Mouse (Mus musculus) Patski (cell line): ENCODE results near the gene Leap2. TPM values are rescaled to one million over a fixed set of nuclear protein-coding genes. Genes with fewer than 3 reads are reported as not detected.

Experiments used
- ATAC-seq: fragments of 100-300 bp; one replicate; pipeline ENCODE4 v1.8.0; 2021
- CTCF ChIA-PET: fragments of 350-600 bp; sonication (Branson Sonifier 250); formaldehyde crosslinking; loops from one replicate; lab custom pipeline; 2022; ENCODE audit warnings: inconsistent platforms; lab: Charles Lee
- POLR2A ChIA-PET: fragments of 350-600 bp; sonication (Branson Sonifier 250); formaldehyde crosslinking; loops from one replicate; lab custom pipeline; 2022; ENCODE audit warnings: antibody characterized with exemption, inconsistent platforms; lab: Charles Lee
- DNase-seq: peaks from one replicate; pipeline ENCODE4 v3.0.0-alpha.2; 2011; ENCODE audit warnings: low read depth, low spot score
- H3K27me3 ChIP-seq: fragments of 371-371 bp; one replicate; pipeline ENCODE4 v1.5.1; 2021
- CTCF ChIP-seq: fragments of 100-300 bp; IDR thresholded peaks from one replicate; pipeline ENCODE4 v1.5.1; 2021
- in situ Hi-C: fragments of 300-500 bp; cut with MboI; formaldehyde crosslinking; loops from 3 replicates; pipeline ENCODE4 v1.11.1; 2018; ENCODE audit warnings: low pct_unique_long_range_greater_than_20kb, mixed read lengths
- polyA plus RNA-seq: library from polyadenylated mRNA; unstranded; gene quantifications from one replicate; pipeline ENCODE4 v1.2.3, GENCODE M21; 2021

The Leap2 gene
- polyA plus RNA-seq, 1 experiment from 2014 or later: 0.12 TPM

DNA sequence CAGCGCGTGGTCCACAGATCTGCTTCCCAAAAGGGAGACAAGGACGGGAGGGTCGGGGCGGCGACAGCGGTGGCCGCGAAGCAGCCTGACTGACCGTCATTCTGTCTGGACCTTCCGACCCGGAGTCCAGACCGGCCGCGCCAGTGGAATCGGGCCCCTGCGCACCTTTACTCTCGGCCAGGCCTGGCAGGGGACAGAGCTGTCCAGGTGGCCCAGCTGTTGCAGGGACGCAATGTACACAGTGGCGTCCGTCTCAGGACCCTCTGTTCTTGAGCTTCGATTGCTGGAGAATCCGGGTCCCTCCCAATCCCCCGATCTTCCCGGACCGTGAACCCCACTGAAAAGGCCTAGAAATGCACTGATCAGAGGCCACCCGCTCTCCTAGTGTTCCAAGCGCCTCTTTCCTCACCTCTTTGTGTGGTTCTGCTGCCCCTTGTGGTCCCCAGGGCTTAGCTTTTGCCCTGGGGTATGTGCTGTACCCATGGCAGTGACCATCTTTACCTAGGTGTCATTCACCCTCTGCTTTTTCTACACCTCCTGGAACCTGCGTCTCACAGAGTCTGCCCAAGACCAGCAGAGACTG, 34.5 kb upstream of the Leap2 start:
- H3K27me3 ChIP-seq: no peaks in the 10 kb centered on the region
- no peak for ATAC-seq
- no peak for DNase-seq
- TF ChIP-seq CTCF: no peak
- ChIA-PET CTCF (interaction anchor here (1.2 to 2.0 kb wide), 2 partner anchors 9 to 16 kb away, joined by 5 read pairs; no protein-coding TSS in a partner anchor), POLR2A (no interaction called here)
- in situ Hi-C loops: loop anchor here (25.0 kb wide), 1 partner anchor 430 kb away; the partner anchor contains the start of gene Slc22a5

DNA sequence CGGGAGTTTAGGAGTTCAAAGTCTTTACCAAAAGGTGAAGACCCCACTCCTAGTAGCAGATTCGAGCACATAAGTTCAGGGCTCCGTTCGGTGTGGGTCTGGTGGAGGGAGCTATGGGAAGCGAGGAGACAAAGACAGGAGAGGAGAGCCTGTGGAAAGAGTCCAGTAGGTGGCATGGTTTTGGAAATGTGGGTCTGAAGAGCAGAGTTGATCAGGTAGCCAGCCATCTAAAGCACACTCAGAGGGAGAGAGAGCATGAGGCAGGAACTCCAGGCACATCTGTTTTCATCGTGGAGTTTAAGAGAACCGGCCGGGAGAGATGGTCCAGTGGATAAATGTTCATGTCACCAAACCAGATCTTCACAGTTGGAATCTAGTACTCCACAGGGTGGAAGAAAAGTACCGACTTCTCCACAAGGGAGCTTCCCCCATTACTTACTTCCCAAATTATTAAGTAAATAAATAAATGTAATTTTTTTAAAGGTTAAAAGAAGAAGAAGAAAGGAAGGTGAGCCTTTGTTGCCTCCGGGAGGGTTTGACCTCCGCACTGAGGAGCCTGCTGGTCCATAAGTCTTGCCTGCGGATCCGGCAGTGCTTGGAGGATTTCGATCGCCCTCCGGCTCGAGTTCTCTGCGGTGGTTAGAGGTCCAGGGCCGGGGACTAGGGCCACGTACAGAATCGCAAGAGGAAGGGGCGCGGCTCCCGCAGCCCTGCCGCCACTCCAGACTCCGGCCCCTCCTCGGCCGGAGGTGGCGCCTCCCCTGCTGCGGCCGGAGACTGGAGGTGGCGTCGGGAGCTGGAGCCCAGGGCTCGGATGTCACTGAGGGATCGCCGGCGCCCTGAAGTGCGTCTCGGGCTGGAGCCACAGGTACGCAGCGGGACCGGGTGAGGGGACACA, 33.8 kb upstream of the Leap2 start, which contains the start of the genes Gm10447 and Shroom1:
TSS of gene Gm10447 (minus strand) at position 637 of the 898 bp plus-strand sequence.
TSS of gene Shroom1 (plus strand) at position 732 of the 898 bp plus-strand sequence.
- no peak for ATAC-seq
- ChIA-PET POLR2A (no interaction called here), CTCF (interaction anchor here (1.2 to 2.0 kb wide), 2 partner anchors 10 to 15 kb away, joined by 5 read pairs; no protein-coding TSS in a partner anchor)
- no peak for DNase-seq
- in situ Hi-C loops: loop anchor here (25.0 kb wide), 1 partner anchor 431 kb away; the partner anchor contains the start of gene Slc22a5
- no peaks in the 10 kb centered on the region for H3K27me3 ChIP-seq
- TF ChIP-seq CTCF: no peak

DNA sequence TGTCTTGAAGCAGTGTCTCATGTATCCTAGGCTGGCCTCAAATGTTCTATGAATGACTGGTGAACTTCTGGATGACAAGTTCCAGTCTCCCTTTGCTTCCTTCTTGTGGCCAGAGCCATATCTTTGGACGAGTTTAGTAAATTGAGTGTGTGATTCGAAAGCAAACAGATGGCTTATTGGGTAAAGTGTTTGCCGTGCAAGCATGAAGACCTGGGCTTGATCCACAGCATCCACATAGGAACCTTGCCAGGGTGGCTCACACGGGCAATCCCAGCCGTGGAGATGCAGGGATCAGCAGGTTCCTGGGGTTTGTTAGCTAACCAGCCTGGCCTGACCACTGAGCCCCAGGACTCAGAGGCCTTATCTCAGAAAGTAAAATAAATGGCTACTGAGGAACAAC, 30.1 kb upstream of the Leap2 start:
- POLR2A ChIA-PET: no interaction called here
- ATAC-seq: no peak
- H3K27me3 ChIP-seq: no peaks in the 10 kb centered on the region
- no peak for DNase-seq
- TF ChIP-seq CTCF: no peak
- in situ Hi-C loops: loop anchor here (25.0 kb wide), 1 partner anchor 434 kb away; the partner anchor contains the start of gene Slc22a5
- CTCF ChIA-PET: interaction anchor here (1.3 kb wide), 1 partner anchor 21 kb away, joined by 3 read pairs; no protein-coding TSS in a partner anchor

DNA sequence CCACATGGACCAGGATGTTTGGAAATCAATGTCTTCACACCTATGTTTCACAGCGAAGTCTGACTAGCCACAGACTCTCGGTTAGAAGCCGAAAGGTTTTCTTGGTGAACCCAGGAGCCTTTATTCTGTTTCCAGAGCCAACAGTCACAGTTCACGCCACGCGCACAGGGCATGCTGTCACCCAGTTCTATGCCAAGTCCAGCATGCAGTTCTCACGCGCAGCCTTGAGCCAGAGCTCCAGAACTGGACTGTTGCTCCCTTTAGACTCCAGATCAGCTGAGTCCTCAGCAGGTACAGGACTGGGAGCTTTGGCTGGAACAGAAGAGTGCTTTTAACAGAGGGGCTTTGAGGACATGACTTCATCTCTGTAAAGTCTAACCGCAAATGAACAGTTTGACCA, 29.4 kb upstream of the Leap2 start:
- ChIA-PET POLR2A (no interaction called here), CTCF (no interaction called here)
- no peak for TF ChIP-seq CTCF
- in situ Hi-C loops: loop anchor here (25.0 kb wide), 1 partner anchor 435 kb away; the partner anchor contains the start of gene Slc22a5
- no peak for ATAC-seq
- DNase-seq: no peak
- H3K27me3 ChIP-seq: no peaks in the 10 kb centered on the region

DNA sequence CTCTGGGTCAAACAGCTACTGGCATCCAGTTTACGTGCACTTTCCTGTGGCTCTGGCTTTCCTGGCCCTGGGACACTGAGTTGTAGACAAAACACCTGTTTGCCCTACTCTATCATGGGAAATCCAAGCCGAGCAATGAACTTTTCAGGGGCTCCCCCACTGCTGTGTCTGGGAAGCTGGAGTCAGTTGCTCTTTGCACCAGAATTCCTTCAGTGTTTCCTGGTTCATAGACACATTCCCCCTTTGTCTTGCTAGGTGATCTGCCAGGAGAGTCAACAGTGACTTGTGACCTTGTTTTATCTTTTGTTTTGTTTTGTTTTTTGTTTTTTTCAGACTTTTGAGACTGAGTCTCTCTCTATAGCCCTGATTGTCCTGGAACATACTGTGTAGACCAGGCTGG, 28.4 kb upstream of the Leap2 start:
- no peaks in the 10 kb centered on the region for H3K27me3 ChIP-seq
- ATAC-seq: no peak
- DNase-seq: no peak
- ChIA-PET POLR2A (no interaction called here), CTCF (no interaction called here)
- in situ Hi-C loops: loop anchor here (25.0 kb wide), 1 partner anchor 436 kb away; the partner anchor contains the start of gene Slc22a5
- TF ChIP-seq CTCF: no peak

DNA sequence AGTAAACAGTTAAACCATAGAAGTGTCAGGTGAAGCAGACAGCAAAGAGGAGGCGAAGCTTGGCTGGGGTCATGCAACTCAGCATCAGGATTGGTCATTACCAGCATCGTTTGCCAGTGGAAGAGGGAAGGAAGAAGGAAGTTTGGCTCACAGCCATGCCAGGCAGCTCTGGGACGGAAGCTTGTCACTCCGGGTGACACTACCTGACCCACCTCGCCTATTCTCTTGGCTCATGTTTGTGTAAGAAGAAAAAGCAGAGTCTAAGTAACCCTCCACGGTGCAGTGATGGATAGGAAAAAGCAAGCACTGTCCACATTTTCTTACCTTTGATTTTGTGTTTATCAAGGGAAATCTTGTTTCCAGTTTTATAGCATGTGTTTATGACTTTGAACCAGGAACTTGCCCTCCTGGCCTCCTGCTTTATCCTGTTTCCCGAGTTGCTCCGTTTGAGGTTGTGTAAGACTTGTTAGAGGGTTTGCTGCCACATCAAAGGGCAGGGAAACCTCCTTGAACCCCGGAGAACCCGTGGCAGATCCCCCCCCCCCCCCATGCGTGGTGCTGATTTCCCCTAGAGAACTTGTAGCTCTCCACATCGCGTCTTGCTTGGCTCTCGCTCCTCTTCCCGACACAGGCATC, 27.2 kb upstream of the Leap2 start:
- CTCF ChIA-PET: no interaction called here

DNA sequence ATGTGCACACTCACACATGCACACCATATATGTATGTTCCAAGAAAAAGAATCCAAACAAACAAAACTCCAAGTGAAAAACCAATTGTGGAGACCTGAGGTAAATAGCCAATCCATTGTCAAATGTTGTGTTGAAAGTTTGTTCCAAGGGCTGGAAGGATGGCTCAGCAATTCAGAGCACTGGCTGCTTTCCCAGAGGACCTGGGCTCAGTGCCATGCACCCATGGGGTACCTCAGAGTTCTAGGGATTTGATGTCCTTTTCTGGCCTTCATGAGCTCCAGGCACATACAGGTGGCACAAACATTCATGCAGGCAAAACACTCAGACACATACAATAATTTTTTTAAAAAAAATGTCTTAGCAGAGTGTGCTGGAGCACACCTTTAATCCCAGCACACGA, 25.6 kb upstream of the Leap2 start:
- no peak for TF ChIP-seq CTCF
- no peaks in the 10 kb centered on the region for H3K27me3 ChIP-seq
- POLR2A ChIA-PET: no interaction called here
- DNase-seq (no peak), ATAC-seq (no peak)
- CTCF ChIA-PET: no interaction called here
- in situ Hi-C loops: no loop called here

More for the DNA sequence above, 27.2 kb upstream of the Leap2 start:
- ATAC-seq (no peak), DNase-seq (no peak)
- no peaks in the 10 kb centered on the region for H3K27me3 ChIP-seq
- in situ Hi-C loops: loop anchor here (25.0 kb wide), 1 partner anchor 437 kb away; the partner anchor contains the start of gene Slc22a5
- TF ChIP-seq CTCF: no peak
- POLR2A ChIA-PET: no interaction called here

DNA sequence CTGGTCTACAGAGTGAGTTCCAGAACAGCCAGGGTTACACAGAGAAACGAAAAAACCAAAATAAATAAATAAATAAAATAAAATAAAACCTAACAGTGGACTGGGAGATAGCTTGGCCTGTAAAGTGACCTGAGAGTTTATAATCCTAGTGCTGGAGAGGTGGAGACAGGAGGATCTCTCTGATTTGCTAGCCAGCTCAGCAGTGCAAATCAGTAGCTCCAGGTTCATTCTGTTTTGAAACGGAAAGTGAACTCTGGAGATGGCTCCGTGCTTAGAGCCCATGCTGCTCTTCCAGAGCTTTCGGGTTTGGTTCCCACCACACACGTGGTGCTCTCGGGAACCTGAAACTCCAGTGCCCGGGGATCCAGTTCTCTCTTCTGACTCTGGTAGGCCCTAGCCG, 25.0 kb upstream of the Leap2 start:
- DNase-seq: no peak
- CTCF ChIA-PET: interaction anchor here (1.2 kb wide), 1 partner anchor 19 kb away, joined by 3 read pairs; no protein-coding TSS in a partner anchor
- in situ Hi-C loops: no loop called here
- TF ChIP-seq CTCF: no peak
- H3K27me3 ChIP-seq: no peaks in the 10 kb centered on the region
- ATAC-seq: no peak
- POLR2A ChIA-PET: no interaction called here

DNA sequence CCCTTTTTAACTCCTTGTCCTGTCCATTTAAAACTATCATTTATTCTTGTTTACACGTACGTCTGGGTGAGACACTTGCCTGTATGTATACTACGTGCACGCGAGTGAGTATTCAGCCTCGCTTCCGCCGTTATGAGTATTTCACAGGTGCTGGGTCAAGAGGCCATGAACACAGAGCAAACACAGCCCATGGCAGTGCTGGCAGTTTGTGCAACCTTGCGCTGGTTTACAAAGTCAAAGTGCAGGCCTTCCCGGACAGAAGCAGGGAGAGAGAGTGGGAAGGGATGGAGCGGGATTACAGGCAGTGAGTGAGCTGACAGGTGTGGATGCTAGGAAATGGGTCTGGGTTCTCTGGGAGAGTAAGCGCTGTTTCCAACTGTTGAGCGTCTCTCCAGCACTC, 23.2 kb upstream of the Leap2 start:
- peaks cover 4% of the 10 kb centered on the region for H3K27me3 ChIP-seq
- TF ChIP-seq CTCF: no peak
- no peak for DNase-seq
- CTCF ChIA-PET: interaction anchor here (2.3 kb wide), 1 partner anchor 14 kb away, joined by 8 read pairs; no protein-coding TSS in a partner anchor
- ATAC-seq: no peak
- in situ Hi-C loops: no loop called here
- POLR2A ChIA-PET: interaction anchor here (0.6 to 1.0 kb wide), 2 partner anchors 16 to 47 kb away, joined by 3 read pairs; no protein-coding TSS in a partner anchor

DNA sequence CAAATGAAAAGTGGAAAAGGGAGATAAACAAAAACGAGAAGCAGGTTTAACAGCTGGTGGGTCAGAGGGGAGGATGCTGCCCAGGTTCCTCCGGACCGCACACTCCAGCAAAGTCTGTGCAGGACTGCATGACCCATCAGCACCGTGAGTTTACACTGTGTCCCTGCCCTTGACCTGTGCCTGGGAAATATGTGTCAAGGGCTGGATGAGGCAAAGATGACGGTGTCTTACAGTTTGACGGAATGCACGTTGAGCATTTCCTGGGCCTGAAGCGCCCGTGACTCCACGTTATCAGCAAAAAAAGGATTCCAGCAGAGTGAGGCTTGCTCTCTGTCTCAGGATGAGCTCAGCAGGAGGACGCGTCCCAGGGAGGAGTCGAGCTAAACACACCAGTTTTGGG, 22.6 kb upstream of the Leap2 start:
- ChIA-PET CTCF (interaction anchor here (2.3 kb wide), 1 partner anchor 13 kb away, joined by 8 read pairs; no protein-coding TSS in a partner anchor), POLR2A (interaction anchor here (1.0 kb wide), 1 partner anchor 16 kb away, joined by 3 read pairs; no protein-coding TSS in a partner anchor)
- DNase-seq: no peak
- no peak for ATAC-seq
- in situ Hi-C loops: no loop called here
- peaks cover 8% of the 10 kb centered on the region for H3K27me3 ChIP-seq
- no peak for TF ChIP-seq CTCF
